Mouse (Mus musculus) heart, embryonic 15.5 days (tissue): ENCODE results near the gene Rftn1. TPM values are rescaled to one million over a fixed set of nuclear protein-coding genes. Genes with fewer than 3 reads are reported as not detected.
A peak's percentile ranks its signal among the peaks of the same experiment; 100 is the strongest.

ENCODE experiments used
- ATAC-seq: fragments of 200-750 bp; cut with Nextera tagmentation; replicated peaks from 2 replicates; pipeline ENCODE4 v1.8.0; 2017; ENCODE audit warnings: low read depth, moderate TSS enrichment; ENCODE audit not compliant: insufficient number of reproducible peaks, insufficient read depth, low FRiP score
- H3K27ac ChIP-seq: fragments of 300-500 bp; sonication (generic); 2 replicates; pipeline ENCODE4 v1.5.1; 2015; ENCODE audit warnings: mild to moderate bottlenecking, inconsistent platforms
- H3K27me3 ChIP-seq: fragments of 300-500 bp; sonication (generic); 2 replicates; pipeline ENCODE4 v1.6.1; 2015; ENCODE audit warnings: inconsistent platforms
- H3K36me3 ChIP-seq: fragments of 300-500 bp; sonication (generic); 2 replicates; pipeline ENCODE4 v1.6.1; 2015; ENCODE audit warnings: mild to moderate bottlenecking, inconsistent platforms
- H3K4me1 ChIP-seq: fragments of 300-500 bp; sonication (generic); replicated peaks from 2 replicates; pipeline ENCODE4 v1.6.1; 2015; ENCODE audit warnings: inconsistent platforms
- H3K4me2 ChIP-seq: fragments of 300-500 bp; sonication (generic); 2 replicates; pipeline ENCODE4 v1.6.1; 2015; ENCODE audit warnings: inconsistent platforms, mild to moderate bottlenecking, moderate library complexity
- H3K4me3 ChIP-seq: fragments of 300-500 bp; sonication (generic); 2 replicates; pipeline ENCODE4 v1.5.1; 2015; ENCODE audit warnings: mild to moderate bottlenecking, inconsistent platforms
- H3K9ac ChIP-seq: fragments of 300-500 bp; sonication (generic); 2 replicates; pipeline ENCODE4 v1.6.1; 2015; ENCODE audit warnings: mild to moderate bottlenecking, inconsistent platforms
- H3K9me3 ChIP-seq: fragments of 300-500 bp; sonication (generic); replicated peaks from 2 replicates; pipeline ENCODE4 v1.6.1; 2016; ENCODE audit warnings: inconsistent platforms
- WGBS: fragments of 180-500 bp; shearing (Covaris S2); methylation state at CpG from one replicate; pipeline ENCODE4 v1.1.7; 2015; ENCODE audit warnings: mixed read lengths; 5-methylcytosine and 5-hydroxymethylcytosine counted together
- polyA plus RNA-seq: library from polyadenylated mRNA; unstranded; fragments of >200 nt; fragmentation: Nextera tagmentation; extraction: Ambion mirVana; gene quantifications from 2 replicates; pipeline ENCODE4 v1.2.1, GENCODE M21; 2015

The Rftn1 gene
- polyA plus RNA-seq, 1 experiment from 2014 or later: 29.7 TPM

GRCm38 (mm10) chr17:50199075-50199850 is 8.8 kb upstream of the Rftn1 start:
- Histone ChIP-seq H3K27ac (no peak overlapping the region), H3K4me3 (no peak overlapping the region), H3K27me3 (no peaks in the 10 kb centered on the region), H3K36me3 (no peaks in the 10 kb centered on the region), H3K4me2 (no peak overlapping the region), H3K4me1 (peaks cover 11% of the 10 kb centered on the region), H3K9me3 (no peaks in the 10 kb centered on the region), H3K9ac (no peak overlapping the region)
- ATAC-seq: no peak
- 72% methylated on average over 8 of the region's 8 CpGs for WGBS

DNA sequence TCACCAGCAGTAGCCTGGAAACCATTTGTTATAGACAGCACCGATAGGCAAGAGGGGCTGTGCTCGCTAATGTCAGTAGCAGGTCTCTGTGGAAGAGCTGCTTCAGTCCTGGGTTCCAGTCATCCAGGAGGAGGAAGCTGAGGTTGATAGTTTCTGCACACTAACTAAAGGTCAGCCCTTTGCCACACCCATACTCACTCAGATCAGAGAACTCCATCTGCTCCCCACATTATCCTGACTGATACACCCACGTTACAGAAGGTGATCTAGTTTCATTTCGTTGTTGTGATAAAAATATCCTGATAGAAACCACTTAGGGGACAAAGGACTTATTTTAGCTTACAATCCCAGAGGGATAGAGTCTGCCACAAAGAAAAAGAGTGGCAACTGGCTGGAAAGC is 7.1 kb upstream of the Rftn1 start:
- Histone ChIP-seq H3K27me3 (no peaks in the 10 kb centered on the region; the same call in 1 of the 2 replicates), H3K27ac (no peak overlapping the region), H3K4me1 (peaks cover 11% of the 10 kb centered on the region), H3K36me3 (no peaks in the 10 kb centered on the region), H3K9me3 (no peaks in the 10 kb centered on the region), H3K4me2 (no peak overlapping the region), H3K9ac (no peak overlapping the region), H3K4me3 (no peak overlapping the region)
- WGBS: 80% methylated on average over 4 of the region's 4 CpGs
- ATAC-seq: no peak

GRCm38 (mm10) chr17:50196005-50196672 is 5.7 kb upstream of the Rftn1 start:
- WGBS: 44% methylated on average over 10 of the region's 10 CpGs
- no peaks in the 10 kb centered on the region; the same call in 1 of the 2 replicates for H3K27me3 ChIP-seq
- no peak for ATAC-seq

DNA sequence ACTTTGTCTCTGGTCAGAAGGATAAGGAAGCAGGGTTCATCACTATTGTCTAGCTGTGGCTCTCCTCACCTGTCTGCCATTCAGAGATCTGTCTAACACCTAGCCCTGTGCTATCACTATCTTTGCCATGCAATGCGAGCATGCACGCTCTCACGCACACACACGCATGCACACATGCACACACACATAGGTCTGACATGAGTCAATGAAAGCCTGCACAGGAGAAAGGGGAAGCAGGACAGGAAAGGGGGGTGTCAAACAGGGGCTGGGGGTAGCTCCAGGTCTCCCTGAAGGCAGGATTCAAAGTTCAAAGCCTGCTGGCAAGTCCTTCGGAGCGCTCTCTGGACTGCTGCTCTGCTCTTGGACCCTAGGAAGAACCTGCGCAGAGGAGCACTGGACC is 4.9 kb upstream of the Rftn1 start:
- 98% methylated on average over 7 of the region's 7 CpGs for WGBS
- H3K27me3 ChIP-seq: no peaks in the 10 kb centered on the region; the same call in 1 of the 2 replicates
- no peak overlapping the region for H3K27ac ChIP-seq
- no peaks in the 10 kb centered on the region for H3K36me3 ChIP-seq
- peaks cover 9% of the 10 kb centered on the region for H3K4me1 ChIP-seq
- no peak for ATAC-seq
- no peak overlapping the region for H3K4me3 ChIP-seq
- H3K4me2 ChIP-seq: no peak overlapping the region
- H3K9ac ChIP-seq: no peak overlapping the region
- no peaks in the 10 kb centered on the region for H3K9me3 ChIP-seq

More at GRCm38 (mm10) chr17:50196005-50196672, 5.7 kb upstream of the Rftn1 start:
- Histone ChIP-seq H3K36me3 (no peaks in the 10 kb centered on the region), H3K9ac (no peak overlapping the region), H3K9me3 (no peaks in the 10 kb centered on the region), H3K27ac (no peak overlapping the region), H3K4me2 (no peak overlapping the region), H3K4me3 (no peak overlapping the region), H3K4me1 (peaks cover 11% of the 10 kb centered on the region)

- no peak for ATAC-seq
- no peak overlapping the region for H3K9ac ChIP-seq
- no peaks in the 10 kb centered on the region for H3K36me3 ChIP-seq
- no peak overlapping the region for H3K27ac ChIP-seq
- peaks cover 6% of the 10 kb centered on the region for H3K4me1 ChIP-seq
- no peaks in the 10 kb centered on the region; the same call in 1 of the 2 replicates for H3K27me3 ChIP-seq
- no peak overlapping the region for H3K4me2 ChIP-seq
- no peaks in the 10 kb centered on the region for H3K9me3 ChIP-seq
- 62% methylated on average over 3 of the region's 3 CpGs for WGBS
- no peak overlapping the region for H3K4me3 ChIP-seq
Measured at GRCm38 (mm10) chr17:50194541-50194940, 4.1 kb upstream of the Rftn1 start.

DNA sequence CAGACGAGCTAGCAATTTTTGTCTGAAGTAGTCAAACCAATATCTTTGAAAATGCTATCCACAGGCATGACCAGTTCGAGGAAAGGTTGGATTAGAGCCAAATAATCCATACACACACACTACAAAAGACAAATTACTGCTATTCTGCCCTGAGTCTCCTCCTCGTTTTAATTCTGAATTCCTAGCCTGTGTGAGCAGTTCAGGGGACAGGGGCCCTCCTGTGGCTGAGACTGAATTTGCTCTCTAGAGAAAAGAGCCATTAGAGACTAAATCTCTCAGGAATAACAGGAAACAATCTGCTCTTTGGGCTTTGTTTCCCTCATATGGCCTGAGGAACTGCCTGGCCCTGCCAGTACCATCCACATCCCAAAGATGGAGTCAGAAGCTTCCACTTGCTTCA is 3.2 kb upstream of the Rftn1 start:
- H3K27me3 ChIP-seq: no peaks in the 10 kb centered on the region; the same call in 1 of the 2 replicates
- no peak for ATAC-seq
- no peak overlapping the region for H3K9ac ChIP-seq
- 36% methylated on average over 3 of the region's 3 CpGs for WGBS
- H3K27ac ChIP-seq: no peak overlapping the region
- peaks cover 10% of the 10 kb centered on the region for H3K4me1 ChIP-seq
- no peak overlapping the region for H3K4me3 ChIP-seq
- no peaks in the 10 kb centered on the region for H3K36me3 ChIP-seq
- no peak overlapping the region for H3K4me2 ChIP-seq
- H3K9me3 ChIP-seq: no peaks in the 10 kb centered on the region

- Histone ChIP-seq H3K4me3 (no peak overlapping the region), H3K9ac (no peak overlapping the region), H3K9me3 (no peaks in the 10 kb centered on the region), H3K4me2 (no peak overlapping the region), H3K4me1 (peaks cover 10% of the 10 kb centered on the region), H3K27me3 (no peaks in the 10 kb centered on the region; the same call in 1 of the 2 replicates), H3K27ac (no peak overlapping the region), H3K36me3 (no peaks in the 10 kb centered on the region)
- WGBS: 58% methylated on average over 10 of the region's 10 CpGs
- ATAC-seq: no peak
Measured at GRCm38 (mm10) chr17:50192376-50192940, 2.0 kb upstream of the Rftn1 start.

DNA sequence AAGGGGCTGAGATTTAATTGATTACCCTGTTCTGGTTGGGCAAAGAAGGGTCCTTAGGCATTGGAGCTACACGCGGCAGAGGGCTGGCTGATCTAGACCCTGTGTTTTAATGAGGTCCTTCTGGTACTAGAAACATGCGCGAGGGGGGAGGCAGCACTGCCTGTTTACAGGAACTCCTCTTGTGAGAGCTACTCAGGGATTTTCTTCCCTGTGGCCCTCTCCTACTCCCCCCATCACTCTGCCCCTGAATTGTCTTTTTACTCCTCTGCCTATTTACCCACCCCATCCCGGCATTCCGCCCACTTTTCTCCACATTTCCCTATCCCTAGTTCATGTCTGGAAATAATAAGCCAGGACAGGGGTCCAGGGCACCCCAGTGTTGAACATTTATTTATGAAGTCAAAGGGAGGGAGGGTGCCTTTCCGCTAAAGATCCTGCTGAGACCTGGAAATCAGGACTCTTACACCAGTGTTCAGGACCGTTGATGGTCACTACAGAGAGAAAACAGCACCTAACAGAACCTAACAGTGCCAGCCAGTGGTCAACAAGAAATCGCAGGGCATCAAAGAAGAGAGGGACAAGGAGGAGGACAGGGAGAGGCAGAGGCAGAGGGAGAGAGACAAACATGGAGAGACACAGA is 964 bp upstream of the Rftn1 start:
- peaks cover 10% of the 10 kb centered on the region for H3K4me1 ChIP-seq
- ATAC-seq: no peak
- 67% methylated on average over 9 of the region's 9 CpGs for WGBS

DNA sequence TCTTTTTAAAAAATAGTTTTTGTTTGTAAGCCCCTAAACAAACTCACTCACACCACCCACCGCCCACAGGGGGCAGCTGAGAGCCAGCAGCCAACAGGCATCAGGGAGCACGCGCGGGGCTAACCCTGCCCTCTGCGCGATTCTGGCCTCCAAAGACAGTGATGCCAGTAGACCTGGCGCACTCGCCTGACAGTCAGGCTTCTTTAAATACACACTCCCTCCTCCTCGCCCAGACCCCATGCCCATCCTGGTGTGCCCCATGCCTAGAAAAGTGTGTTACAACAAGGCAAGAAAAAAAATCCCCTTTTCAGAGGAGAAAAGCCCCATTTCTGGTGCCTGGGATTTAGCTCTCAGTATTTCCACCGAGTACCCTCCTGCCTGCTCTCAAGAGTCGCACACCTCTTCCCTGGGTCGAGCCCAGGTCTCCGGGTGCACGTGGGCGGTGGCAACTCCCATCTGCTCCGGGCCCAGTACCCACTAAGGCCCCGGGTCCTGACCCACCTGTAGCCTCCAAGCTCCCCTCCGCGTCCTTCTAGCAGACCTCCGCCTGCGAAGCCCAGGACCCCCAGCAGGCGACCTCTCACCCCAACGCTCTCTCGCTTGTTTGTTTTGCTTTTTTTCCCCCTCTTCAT is 977 bp downstream of the Rftn1 start:
- Histone ChIP-seq H3K27me3 (no peaks in the 10 kb centered on the region; the same call in 1 of the 2 replicates), H3K4me2 (peak overlapping the region; percentile 85), H3K27ac (peak overlapping the region; percentile 79), H3K9ac (peak overlapping the region; percentile 85), H3K4me1 (peaks cover 19% of the 10 kb centered on the region), H3K4me3 (peak overlapping the region; percentile 84), H3K9me3 (no peaks in the 10 kb centered on the region), H3K36me3 (no peaks in the 10 kb centered on the region)
- WGBS: under 1% methylated on average over 24 of the region's 24 CpGs
- ATAC-seq: peak; percentile 65

More for the DNA sequence above, 964 bp upstream of the Rftn1 start:
- Histone ChIP-seq H3K27ac (no peak overlapping the region), H3K9ac (no peak overlapping the region), H3K27me3 (no peaks in the 10 kb centered on the region; the same call in 1 of the 2 replicates), H3K4me2 (no peak overlapping the region), H3K36me3 (no peaks in the 10 kb centered on the region), H3K4me3 (no peak overlapping the region), H3K9me3 (no peaks in the 10 kb centered on the region)

- Histone ChIP-seq H3K4me3 (peak overlapping the region; percentile 84), H3K27ac (no peak overlapping the region), H3K9me3 (no peaks in the 10 kb centered on the region), H3K4me1 (peaks cover 21% of the 10 kb centered on the region), H3K36me3 (no peaks in the 10 kb centered on the region), H3K4me2 (peak overlapping the region; percentile 85), H3K9ac (no peak overlapping the region), H3K27me3 (no peaks in the 10 kb centered on the region; the same call in 1 of the 2 replicates)
- 74% methylated on average over 12 of the region's 12 CpGs for WGBS
- no peak for ATAC-seq
Measured at GRCm38 (mm10) chr17:50188662-50189345, 1.7 kb downstream of the Rftn1 start.
